Mouse (Mus musculus) embryo, embryonic 9.5 days (tissue): Measurements from ENCODE around the gene Cabp4.
A peak's percentile ranks its signal among the peaks of the same experiment; 100 is the strongest.

Source experiments
- DNase-seq: peaks from one replicate; pipeline ENCODE4 v3.0.0-alpha.2; 2017; ENCODE audit errors: extremely low spot score

The Cabp4 gene

GRCm38 (mm10) chr19:4164721-4165120 lies 20.9 kb upstream of the Cabp4 start:
- no peak for DNase-seq

- DNase-seq: no peak
These were observed 20.3 kb upstream of the Cabp4 start for GRCm38 (mm10) chr19:4164100-4164499.

GRCm38 (mm10) chr19:4163543-4163887 lies 19.7 kb upstream of the Cabp4 start:
- DNase-seq: no peak

- peak; percentile 93 for DNase-seq
These were observed 19.1 kb upstream of the Cabp4 start, which contains the start of gene Rps6kb2 for GRCm38 (mm10) chr19:4162646-4163542. Rps6kb2 (minus strand) TSS chr19:4163354.

GRCm38 (mm10) chr19:4159049-4159448 lies 15.2 kb upstream of the Cabp4 start:
- no peak for DNase-seq

GRCm38 (mm10) chr19:4156771-4157170 lies 12.9 kb upstream of the Cabp4 start:
- DNase-seq: no peak

GRCm38 (mm10) chr19:4156073-4156579 lies 12.3 kb upstream of the Cabp4 start:
- DNase-seq: no peak

GRCm38 (mm10) chr19:4155223-4156072 lies 11.6 kb upstream of the Cabp4 start:
- no peak for DNase-seq

- DNase-seq: no peak
These were observed 10.8 kb upstream of the Cabp4 start for GRCm38 (mm10) chr19:4154437-4155222.

- no peak for DNase-seq
These were observed 9.4 kb upstream of the Cabp4 start, which contains the start of gene Ptprcap for GRCm38 (mm10) chr19:4153232-4153654. Ptprcap (plus strand) TSS chr19:4153604.

GRCm38 (mm10) chr19:4152445-4153231 lies 8.8 kb upstream of the Cabp4 start:
- DNase-seq: no peak

GRCm38 (mm10) chr19:4151898-4152297 lies 8.1 kb upstream of the Cabp4 start:
- no peak for DNase-seq

GRCm38 (mm10) chr19:4151488-4151860 lies 7.6 kb upstream of the Cabp4 start:
- no peak for DNase-seq

- no peak for DNase-seq
These were observed 7.0 kb upstream of the Cabp4 start for GRCm38 (mm10) chr19:4150567-4151487.

- no peak for DNase-seq
These were observed 6.1 kb upstream of the Cabp4 start for GRCm38 (mm10) chr19:4149764-4150461.

- no peak for DNase-seq
These were observed 5.5 kb upstream of the Cabp4 start for GRCm38 (mm10) chr19:4149283-4149682.

GRCm38 (mm10) chr19:4148819-4149218 lies 5.0 kb upstream of the Cabp4 start:
- no peak for DNase-seq

GRCm38 (mm10) chr19:4148491-4148806 lies 4.6 kb upstream of the Cabp4 start, which contains the start of gene Coro1b:
Coro1b (plus strand) TSS chr19:4148619.
- peak; percentile 98 for DNase-seq
